Mouse (Mus musculus): ENCODE measurements around the gene Dock6.

DNA sequence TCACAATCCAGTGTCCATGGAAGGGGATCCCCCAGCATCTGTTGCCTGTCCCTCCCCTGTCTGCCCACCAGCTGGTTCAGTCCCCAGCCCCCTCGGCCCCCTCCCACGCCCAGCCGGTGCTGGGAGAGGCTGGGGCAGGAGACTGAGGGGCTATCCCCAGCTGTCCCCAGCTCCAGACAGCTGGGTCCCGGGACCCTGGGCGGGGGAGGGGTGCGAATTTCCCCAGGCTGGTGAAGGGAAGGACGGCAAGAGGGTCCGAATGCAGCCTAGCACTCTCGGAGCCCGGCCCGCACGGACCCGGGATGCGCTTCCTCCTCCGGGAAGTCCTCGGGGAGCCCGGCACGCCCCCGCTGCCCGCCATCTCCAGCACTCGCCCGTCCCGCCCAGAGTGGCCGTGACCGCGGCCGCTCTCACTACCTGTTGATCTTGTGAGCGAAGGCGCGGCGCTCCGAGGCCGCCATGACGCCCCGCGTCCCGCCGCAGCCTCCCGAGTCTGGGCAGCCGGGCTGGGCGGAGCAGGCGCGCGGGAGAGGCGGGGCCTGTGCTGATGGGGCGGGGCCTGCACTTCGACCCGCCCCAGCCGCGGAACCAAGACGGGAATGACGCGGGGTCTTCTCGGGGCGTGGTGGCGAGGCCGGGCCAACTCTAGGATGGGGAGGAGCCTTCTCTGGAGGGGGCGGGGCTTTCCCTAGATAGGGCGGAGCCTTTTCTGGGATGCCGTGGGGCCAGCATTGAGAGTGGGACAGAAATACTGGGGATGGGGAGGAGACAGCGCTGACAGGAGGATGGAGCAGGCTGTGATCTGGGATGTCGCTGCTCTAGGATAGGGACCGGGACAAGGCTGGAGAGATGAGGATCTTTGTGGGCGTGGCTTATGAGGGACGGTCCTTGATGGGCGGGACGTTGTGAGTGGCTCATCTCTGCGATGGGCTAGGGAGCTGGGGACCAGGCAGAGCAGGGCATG, at the start of gene Dock6:
- TF ChIP-seq CTCF (IDR thresholded peaks at IDR 0.05; ENCODE audit: borderline replicate concordance, control insufficient read depth, extremely low read depth, insufficient read depth, low read length, poor library complexity) (no peak; the same call in 1 of the 2 replicates), POLR2A (IDR thresholded peaks at IDR 0.05; ENCODE audit: control insufficient read depth, extremely low read depth, insufficient read depth, low read length, poor library complexity) (no peak)

Measured in thymus, adult 2 months (tissue).